Mouse (Mus musculus) limb, embryonic 15.5 days (tissue): Measurements from ENCODE around the gene Map7d2. TPM values are rescaled to one million over a fixed set of nuclear protein-coding genes. Genes with fewer than 3 reads are reported as not detected.
"Not testable (repeated sequence)": the region's sequence is repeated elsewhere in the genome, so short reads cannot be mapped to it uniquely, and the experiment has no call there.

Experiments used
- ATAC-seq: fragments of 200-750 bp; cut with Nextera tagmentation; 2 replicates; pipeline ENCODE4 v1.8.0; 2017; ENCODE audit warnings: low read depth, moderate TSS enrichment; ENCODE audit not compliant: insufficient number of reproducible peaks, low FRiP score, low TSS enrichment
- H3K27ac ChIP-seq: fragments of 300-500 bp; sonication (generic); 2 replicates; pipeline ENCODE4 v1.5.1; 2015; ENCODE audit warnings: moderate library complexity, mild to moderate bottlenecking, inconsistent platforms
- H3K27me3 ChIP-seq: fragments of 300-500 bp; sonication (generic); 2 replicates; pipeline ENCODE4 v1.6.1; 2015; ENCODE audit warnings: inconsistent platforms
- H3K36me3 ChIP-seq: fragments of 300-500 bp; sonication (generic); 2 replicates; pipeline ENCODE4 v1.6.1; 2015; ENCODE audit warnings: inconsistent platforms
- H3K4me1 ChIP-seq: fragments of 300-500 bp; sonication (generic); 2 replicates; pipeline ENCODE4 v1.6.1; 2015; ENCODE audit warnings: inconsistent platforms
- H3K4me2 ChIP-seq: fragments of 300-500 bp; sonication (generic); 2 replicates; pipeline ENCODE4 v1.6.1; 2015; ENCODE audit warnings: mild to moderate bottlenecking, inconsistent platforms
- H3K4me3 ChIP-seq: fragments of 300-500 bp; sonication (generic); 2 replicates; pipeline ENCODE4 v1.5.1; 2015; ENCODE audit warnings: mild to moderate bottlenecking, inconsistent platforms
- H3K9ac ChIP-seq: fragments of 300-500 bp; sonication (generic); 2 replicates; pipeline ENCODE4 v1.6.1; 2015; ENCODE audit warnings: inconsistent platforms
- H3K9me3 ChIP-seq: fragments of 300-500 bp; sonication (generic); 2 replicates; pipeline ENCODE4 v1.6.1; 2016; ENCODE audit warnings: inconsistent platforms
- WGBS: fragments of 180-500 bp; shearing (Covaris S2); methylation state at CpG from one replicate; pipeline ENCODE4 v1.1.7; 2015; 5-methylcytosine and 5-hydroxymethylcytosine counted together
- polyA plus RNA-seq: library from polyadenylated mRNA; unstranded; fragments of >200 nt; fragmentation: Nextera tagmentation; extraction: Ambion mirVana; gene quantifications from 2 replicates; pipeline ENCODE4 v1.2.1, GENCODE M21; 2015

Map7d2 gene
- polyA plus RNA-seq, 1 experiment from 2014 or later = 1.2 TPM

DNA sequence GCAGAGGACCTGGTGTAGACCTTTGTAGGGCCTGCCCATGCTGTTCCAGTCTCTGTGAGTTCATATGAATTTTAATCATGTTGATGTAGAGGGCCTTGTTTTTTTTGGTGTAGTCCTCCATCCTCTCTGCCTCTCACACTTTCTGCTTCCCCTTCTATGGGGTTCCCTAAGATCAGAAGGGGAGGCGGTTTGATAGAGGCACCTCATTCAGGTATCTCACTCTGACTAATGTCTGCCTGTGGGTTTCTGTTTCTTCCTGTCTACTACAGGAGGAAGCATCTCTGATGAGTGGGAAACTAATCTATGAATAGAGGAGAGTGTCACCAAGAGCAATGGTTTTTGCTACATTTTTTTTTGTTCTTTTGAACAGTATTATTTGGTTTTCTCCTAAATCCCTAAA is 32.8 kb downstream of the Map7d2 start:
- no peak for ATAC-seq
- H3K4me2 ChIP-seq = no peak overlapping the region
- H3K27ac ChIP-seq = no peak overlapping the region
- 80% methylated on average over 1 of the region's 1 CpGs for WGBS
- H3K27me3 ChIP-seq = no peaks in the 10 kb centered on the region
- H3K9ac ChIP-seq = no peak overlapping the region
- H3K36me3 ChIP-seq = no peaks in the 10 kb centered on the region
- no peaks in the 10 kb centered on the region for H3K9me3 ChIP-seq
- no peak overlapping the region for H3K4me3 ChIP-seq
- H3K4me1 ChIP-seq = no peaks in the 10 kb centered on the region

DNA sequence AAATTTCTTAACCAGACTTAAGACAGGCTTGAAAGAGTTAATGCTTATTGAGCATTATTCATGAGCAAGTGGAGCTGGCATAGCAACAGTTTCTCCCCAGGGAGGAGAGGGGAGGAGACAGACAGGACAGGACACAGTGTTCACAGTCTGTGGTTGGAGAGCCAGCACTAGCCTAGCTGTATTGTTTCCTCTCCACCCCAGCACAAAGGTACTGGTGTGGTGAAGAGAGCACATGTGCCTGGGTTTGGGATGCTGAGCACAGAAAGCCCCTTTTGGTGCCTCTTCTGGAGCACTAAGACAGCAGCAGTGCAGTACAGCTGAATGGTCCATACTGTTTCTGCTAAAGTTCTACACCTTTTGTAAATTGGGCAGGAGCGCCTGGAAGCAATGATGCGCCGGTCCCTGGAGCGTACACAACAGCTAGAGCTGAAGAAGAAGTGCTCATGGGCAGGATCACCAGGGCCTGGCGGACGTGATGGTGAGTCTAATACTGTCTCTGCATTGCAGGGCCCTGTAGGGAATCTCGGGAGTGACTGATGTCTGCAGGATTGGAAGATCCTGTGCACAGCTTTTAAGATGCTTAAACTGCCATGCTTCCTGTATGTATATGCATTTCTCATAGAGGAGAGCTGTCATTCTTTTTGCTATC is 44.8 kb downstream of the Map7d2 start:
- Histone ChIP-seq H3K36me3 (no peaks in the 10 kb centered on the region), H3K9ac (no peak overlapping the region), H3K27ac (no peak overlapping the region), H3K4me3 (no peak overlapping the region), H3K9me3 (no peaks in the 10 kb centered on the region), H3K4me2 (no peak overlapping the region), H3K4me1 (no peaks in the 10 kb centered on the region), H3K27me3 (0 out of 2 replicates have a peak, but pooled peaks cover 6% of the 10 kb centered on the region)
- WGBS = 70% methylated on average over 7 of the region's 7 CpGs
- ATAC-seq = no peak

DNA sequence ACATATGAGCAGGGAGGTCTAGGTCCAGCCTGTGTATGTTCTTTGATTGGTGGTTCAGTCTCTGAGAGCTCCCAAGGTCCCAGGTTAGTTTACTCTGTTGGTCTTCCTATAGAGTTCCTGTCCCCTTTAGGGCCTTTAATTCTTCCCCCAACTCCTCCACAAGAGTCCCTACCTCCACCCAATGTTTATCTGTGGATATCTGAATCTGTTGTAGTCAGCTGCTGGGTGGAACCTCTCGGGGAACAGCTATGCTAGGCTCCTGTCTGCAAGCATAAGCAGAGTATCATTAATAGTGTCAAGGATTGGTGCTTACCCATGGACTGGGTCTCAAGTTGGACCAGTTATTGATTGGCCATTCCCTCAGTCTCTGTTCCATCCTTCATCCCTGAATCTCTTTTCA is 60.4 kb downstream of the Map7d2 start:
- no peaks in the 10 kb centered on the region for H3K27me3 ChIP-seq
- no peaks in the 10 kb centered on the region for H3K36me3 ChIP-seq
- H3K4me2 ChIP-seq = no peak overlapping the region
- 73% methylated on average over 1 of the region's 1 CpGs for WGBS
- no peak overlapping the region for H3K9ac ChIP-seq
- no peak overlapping the region for H3K27ac ChIP-seq
- no peak for ATAC-seq
- H3K4me3 ChIP-seq = no peak overlapping the region
- H3K4me1 ChIP-seq = no peaks in the 10 kb centered on the region
- no peaks in the 10 kb centered on the region for H3K9me3 ChIP-seq

DNA sequence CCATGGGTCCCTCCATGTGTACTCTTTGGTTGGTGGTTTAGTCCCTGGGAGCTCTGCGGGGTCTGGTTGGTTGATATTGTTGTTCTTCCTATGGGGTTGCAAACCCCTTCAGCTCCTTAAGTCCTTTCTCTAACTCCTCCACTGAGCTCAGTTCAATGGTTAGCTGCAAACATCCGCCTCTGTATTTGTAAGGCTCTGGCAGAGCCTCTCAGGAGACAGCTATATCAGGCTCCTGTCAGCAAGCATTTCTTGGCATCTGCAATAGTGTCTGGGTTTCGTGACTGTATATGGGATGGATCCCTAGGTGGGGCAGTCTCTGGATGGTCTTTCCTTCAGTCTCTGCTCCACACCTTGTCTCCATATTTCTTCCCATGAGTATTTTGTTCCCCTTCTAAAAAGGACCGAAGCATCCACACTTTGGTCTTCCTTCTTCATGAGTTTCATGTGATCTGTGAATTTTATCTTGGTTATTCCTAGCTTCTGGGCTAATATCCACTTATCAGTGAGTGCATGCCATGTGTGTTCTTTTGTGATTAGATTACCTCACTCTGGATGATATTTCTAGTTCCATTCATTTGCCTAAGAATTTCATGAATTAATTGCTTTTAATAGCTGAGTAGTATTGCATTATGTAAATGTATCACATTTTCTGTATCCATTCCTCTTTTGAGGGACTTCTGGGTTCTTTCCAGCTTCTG is 64.0 kb downstream of the Map7d2 start:
- not testable (repeated sequence) for H3K9ac ChIP-seq, H3K36me3 ChIP-seq, H3K27me3 ChIP-seq, H3K4me2 ChIP-seq, H3K9me3 ChIP-seq, H3K4me3 ChIP-seq, H3K27ac ChIP-seq, H3K4me1 ChIP-seq, ATAC-seq
- WGBS = 81% methylated on average over 4 of the region's 4 CpGs

DNA sequence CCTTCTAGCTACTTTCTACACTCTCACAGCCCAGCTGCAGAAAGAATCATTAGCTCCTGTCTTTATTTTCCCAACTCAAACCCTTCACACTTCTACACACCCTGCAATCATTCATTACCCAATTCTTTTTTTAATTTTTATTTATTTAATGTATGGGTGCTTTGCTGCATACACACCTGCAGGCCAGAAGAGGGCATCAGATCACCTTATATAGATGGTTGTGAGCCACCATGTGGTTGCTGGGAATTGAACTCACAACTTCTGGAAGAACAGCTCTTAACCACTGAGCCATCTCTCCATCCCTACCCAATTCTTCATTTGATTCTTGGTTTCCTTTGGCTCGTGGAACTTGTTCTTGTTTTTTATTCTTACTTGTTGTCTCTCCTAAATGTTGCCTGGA is 69.9 kb downstream of the Map7d2 start:
- 77% methylated on average over 1 of the region's 1 CpGs for WGBS
- peaks cover 3% of the 10 kb centered on the region; the same call in 1 of the 2 replicates for H3K27me3 ChIP-seq
- no peak for ATAC-seq

DNA sequence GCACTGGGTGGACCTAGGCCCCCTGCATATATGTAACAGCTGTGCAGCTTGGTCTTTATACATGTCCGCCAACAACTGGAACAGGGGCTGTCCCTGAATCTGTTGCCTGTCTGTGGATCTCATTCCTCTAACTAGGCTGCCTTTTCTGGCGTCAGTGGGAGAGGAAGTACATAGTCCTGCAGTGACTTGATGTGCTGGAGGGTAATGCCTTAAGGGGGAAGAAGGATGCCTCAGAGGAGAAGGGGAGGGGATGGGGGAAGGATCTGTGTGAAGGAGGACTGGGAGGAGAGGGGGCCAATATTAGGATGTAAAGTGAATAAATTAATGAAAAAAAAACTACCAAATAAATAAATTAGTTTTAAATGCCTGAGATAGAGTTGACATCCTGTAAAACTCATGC is 88.8 kb downstream of the Map7d2 start:
- Histone ChIP-seq H3K4me2 (no peak overlapping the region), H3K9me3 (no peaks in the 10 kb centered on the region), H3K27ac (no peak overlapping the region), H3K4me1 (no peaks in the 10 kb centered on the region), H3K27me3 (no peaks in the 10 kb centered on the region), H3K36me3 (no peaks in the 10 kb centered on the region), H3K4me3 (no peak overlapping the region), H3K9ac (no peak overlapping the region)
- no peak for ATAC-seq
- 42% methylated on average over 2 of the region's 2 CpGs for WGBS

More for the DNA sequence above, 69.9 kb downstream of the Map7d2 start:
- no peak overlapping the region for H3K4me3 ChIP-seq
- no peaks in the 10 kb centered on the region for H3K9me3 ChIP-seq
- no peaks in the 10 kb centered on the region for H3K36me3 ChIP-seq
- H3K4me1 ChIP-seq = no peaks in the 10 kb centered on the region
- no peak overlapping the region for H3K4me2 ChIP-seq
- H3K27ac ChIP-seq = no peak overlapping the region
- no peak overlapping the region for H3K9ac ChIP-seq

DNA sequence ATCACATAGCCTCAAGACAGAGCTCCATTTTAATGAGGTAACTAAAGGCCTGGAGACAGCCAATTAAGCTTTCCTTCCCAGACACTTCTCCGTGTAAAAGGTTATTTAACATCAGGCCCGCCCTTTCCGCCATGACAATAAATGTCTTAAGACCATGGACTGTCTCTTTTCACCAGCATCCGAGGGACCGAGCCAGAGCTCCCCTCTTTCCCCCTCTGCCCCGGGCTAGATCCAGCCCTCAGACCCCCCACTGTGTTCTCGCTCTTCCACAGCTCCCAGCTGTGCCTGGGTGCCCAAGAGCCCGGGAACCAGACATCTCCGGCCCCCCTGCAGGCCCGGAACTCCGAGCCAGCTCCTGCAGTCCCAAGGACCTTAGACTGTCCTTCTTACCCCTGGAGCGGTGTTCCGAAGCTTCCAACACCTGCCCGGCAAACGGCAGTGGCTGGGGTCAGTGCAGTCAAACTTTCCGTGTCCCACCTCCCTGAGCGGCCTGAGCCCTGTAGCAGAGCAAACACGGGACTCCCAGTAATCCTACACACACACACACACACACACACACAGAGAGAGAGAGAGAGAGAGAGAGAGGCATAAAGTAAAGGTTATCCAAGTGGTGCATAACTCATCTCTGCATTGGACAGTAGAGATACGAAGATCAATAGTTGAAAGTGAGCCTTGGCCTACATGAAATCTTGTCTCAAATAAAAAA is 94.1 kb downstream of the Map7d2 start:
- Histone ChIP-seq H3K27me3 (no peaks in the 10 kb centered on the region), H3K9ac (no peak overlapping the region), H3K9me3 (no peaks in the 10 kb centered on the region), H3K4me3 (no peak overlapping the region), H3K36me3 (no peaks in the 10 kb centered on the region), H3K4me1 (no peaks in the 10 kb centered on the region), H3K27ac (no peak overlapping the region), H3K4me2 (no peak overlapping the region)
- no peak for ATAC-seq
- WGBS = 56% methylated on average over 19 of the region's 19 CpGs

DNA sequence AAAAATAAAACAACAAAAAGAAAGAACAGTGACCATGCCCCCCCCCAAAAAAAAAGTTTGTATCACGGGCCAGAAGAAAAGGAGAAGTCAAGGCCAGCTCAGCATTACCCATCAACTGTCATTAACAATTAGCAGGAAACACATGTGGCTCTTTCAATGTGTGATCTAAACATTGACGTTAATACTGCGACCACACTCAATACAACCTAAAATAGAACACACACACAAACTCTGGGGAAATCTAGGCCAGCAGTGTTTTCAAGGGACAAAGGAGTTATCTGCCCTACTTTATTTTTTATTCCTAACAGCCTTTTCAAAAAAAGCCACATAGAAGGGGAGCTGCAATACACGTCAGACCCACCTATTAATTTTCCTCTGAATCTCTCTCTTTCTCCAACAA is 94.7 kb downstream of the Map7d2 start:
- Histone ChIP-seq H3K36me3 (no peaks in the 10 kb centered on the region), H3K27me3 (no peaks in the 10 kb centered on the region), H3K4me3 (no peak overlapping the region), H3K9ac (no peak overlapping the region), H3K27ac (no peak overlapping the region), H3K4me2 (no peak overlapping the region), H3K4me1 (no peaks in the 10 kb centered on the region), H3K9me3 (no peaks in the 10 kb centered on the region)
- WGBS = 75% methylated on average over 4 of the region's 4 CpGs
- no peak for ATAC-seq

DNA sequence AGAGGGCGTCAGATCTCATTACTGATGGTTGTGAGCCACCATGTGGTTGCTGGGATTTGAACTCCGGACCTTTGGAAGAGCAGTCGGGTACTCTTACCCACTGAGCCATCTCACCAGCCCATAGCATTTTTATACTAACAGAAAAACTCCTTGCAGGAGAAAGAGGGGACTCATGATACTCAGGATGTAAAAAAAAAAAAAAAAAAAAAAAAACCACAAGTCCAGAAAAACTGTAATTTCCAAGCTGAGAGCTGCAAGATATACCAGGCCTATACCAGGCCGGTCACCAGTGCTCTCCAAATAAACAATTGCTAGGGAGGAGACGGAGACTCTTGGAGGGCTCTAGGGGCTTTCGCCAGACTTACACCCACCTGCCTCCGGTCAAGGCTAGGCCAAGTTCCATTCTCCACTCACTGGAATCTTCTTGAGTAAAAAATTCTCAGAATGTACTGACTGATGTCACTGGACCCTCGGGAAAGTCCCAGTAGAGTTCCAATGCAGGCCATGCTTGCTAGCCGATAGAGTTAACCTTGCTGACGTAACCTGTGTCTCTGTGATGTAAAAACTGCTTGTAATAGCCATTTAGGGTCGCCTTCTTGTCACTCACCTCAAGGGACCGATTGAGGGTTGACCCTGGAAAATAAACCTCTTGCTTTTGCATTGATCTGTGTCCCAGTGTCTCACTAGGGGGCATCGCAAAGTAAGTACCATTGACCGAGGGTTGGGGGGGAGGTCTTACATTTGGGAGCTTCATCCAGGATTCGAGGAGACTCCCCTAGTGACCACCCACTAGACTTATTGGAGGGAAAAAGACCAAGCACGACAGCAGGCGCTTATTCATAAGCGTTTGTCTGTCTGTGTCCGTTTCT is 95.7 kb downstream of the Map7d2 start:
- H3K27me3 ChIP-seq = no peaks in the 10 kb centered on the region
- no peak for ATAC-seq
- WGBS = 74% methylated on average over 19 of the region's 19 CpGs
- no peaks in the 10 kb centered on the region for H3K36me3 ChIP-seq
- no peak overlapping the region for H3K27ac ChIP-seq
- no peaks in the 10 kb centered on the region for H3K4me1 ChIP-seq
- H3K9ac ChIP-seq = no peak overlapping the region
- no peaks in the 10 kb centered on the region for H3K9me3 ChIP-seq
- H3K4me3 ChIP-seq = no peak overlapping the region
- no peak overlapping the region for H3K4me2 ChIP-seq

DNA sequence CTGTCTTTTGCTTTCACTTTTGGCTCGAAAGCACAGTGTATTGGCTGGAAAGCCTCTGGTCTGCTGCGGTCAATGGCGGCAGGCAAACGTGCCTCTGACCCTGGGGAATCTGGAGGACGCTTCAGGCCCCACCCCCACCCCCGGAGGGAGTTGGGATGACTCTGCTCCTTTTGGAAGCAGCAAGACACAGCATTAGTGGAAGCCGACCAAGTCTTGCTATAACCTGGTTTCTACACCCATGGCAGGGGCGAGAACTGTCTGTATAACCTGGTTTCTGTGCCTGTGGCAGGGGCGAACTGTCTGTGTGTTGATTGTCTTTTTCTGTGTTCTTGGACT is 96.3 kb downstream of the Map7d2 start:
- H3K4me2 ChIP-seq = no peak overlapping the region
- no peak overlapping the region for H3K4me3 ChIP-seq
- H3K27ac ChIP-seq = no peak overlapping the region
- no peak for ATAC-seq
- no peaks in the 10 kb centered on the region for H3K4me1 ChIP-seq
- H3K9ac ChIP-seq = no peak overlapping the region
- H3K36me3 ChIP-seq = no peaks in the 10 kb centered on the region
- H3K27me3 ChIP-seq = no peaks in the 10 kb centered on the region
- no peaks in the 10 kb centered on the region for H3K9me3 ChIP-seq
- 73% methylated on average over 9 of the region's 9 CpGs for WGBS

DNA sequence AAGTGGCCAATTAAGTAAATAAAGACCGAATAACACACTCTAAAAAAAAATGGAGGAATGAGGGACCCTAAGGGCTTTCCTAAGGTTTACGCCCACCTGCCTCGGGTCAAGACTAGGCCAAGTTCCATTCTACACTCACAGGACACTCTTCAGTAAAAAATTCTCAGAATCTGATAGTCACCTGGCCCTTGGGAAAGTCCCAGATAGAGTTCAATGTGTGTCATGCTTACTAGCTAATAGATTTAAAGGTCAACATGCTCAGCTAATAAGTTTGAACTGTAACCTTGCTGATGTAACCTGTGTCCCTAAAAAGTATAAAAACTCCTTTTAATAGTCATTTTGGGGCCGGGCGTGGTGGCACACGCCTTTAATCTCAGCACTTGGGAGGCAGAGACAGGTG is 101.2 kb downstream of the Map7d2 start:
- no peak for ATAC-seq
- no peaks in the 10 kb centered on the region for H3K36me3 ChIP-seq
- no peaks in the 10 kb centered on the region for H3K27me3 ChIP-seq
- H3K9me3 ChIP-seq = no peaks in the 10 kb centered on the region
- H3K9ac ChIP-seq = no peak overlapping the region
- no peak overlapping the region for H3K4me2 ChIP-seq
- no peaks in the 10 kb centered on the region for H3K4me1 ChIP-seq
- WGBS = 91% methylated on average over 6 of the region's 6 CpGs
- no peak overlapping the region for H3K4me3 ChIP-seq
- no peak overlapping the region for H3K27ac ChIP-seq

DNA sequence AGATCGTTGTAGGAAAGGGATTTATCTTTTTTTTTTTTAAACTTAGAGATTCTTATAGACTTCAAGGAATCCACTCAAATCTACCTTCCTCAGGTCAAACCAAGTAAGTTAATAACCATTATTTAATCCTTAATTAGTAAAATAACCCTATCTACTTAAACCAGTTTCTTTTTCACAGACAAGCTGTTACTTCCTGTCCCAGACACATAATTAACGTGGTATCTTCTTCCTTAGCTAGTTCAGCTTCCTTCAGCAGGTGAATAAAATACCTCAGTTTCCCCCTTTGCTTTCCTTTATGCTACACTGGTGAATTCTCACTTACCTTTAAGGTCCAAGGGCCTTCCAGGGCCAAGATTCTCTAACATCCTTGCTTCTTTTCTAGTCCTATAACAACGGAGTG is 107.4 kb downstream of the Map7d2 start:
- Histone ChIP-seq H3K4me1 (no peaks in the 10 kb centered on the region), H3K4me3 (no peak overlapping the region), H3K9ac (no peak overlapping the region), H3K9me3 (no peaks in the 10 kb centered on the region), H3K27ac (no peak overlapping the region), H3K27me3 (peaks cover 14% of the 10 kb centered on the region), H3K36me3 (no peaks in the 10 kb centered on the region), H3K4me2 (no peak overlapping the region)
- ATAC-seq = no peak
- 68% methylated on average over 3 of the region's 3 CpGs for WGBS
